Mouse (Mus musculus): ENCODE measurements at regions not wholly inside any gene's neighbourhood (a gene's known extent, or its start where the extent isn't known, plus 50 kb on each side); places are given as distances from the start of the nearest gene placed in this dataset.
"Not testable (repeated sequence)": the region's sequence is repeated elsewhere in the genome, so short reads cannot be mapped to it uniquely, and the experiment has no call there.

GRCm38 (mm10) chr19:9317932-9318331 lies 182.5 kb upstream of the Asrgl1 start:
- not testable (repeated sequence) for TF ChIP-seq CTCF (conservative IDR thresholded peaks at IDR 0.05 in 1 of 2, IDR thresholded peaks at IDR 0.05 in 1 of 2; ENCODE audit: low read depth in 2 of 2, low read length in 2 of 2); MXI1 (IDR thresholded peaks at IDR 0.05; ENCODE audit: low read depth, low read length)

Data from CH12.LX (cell line).